Mouse (Mus musculus): ENCODE data around the gene Scamp3.

GRCm38 (mm10) chr3:89203142-89203514 is 25.9 kb downstream of the Scamp3 start:
- no peak for TF ChIP-seq CEBPB (IDR thresholded peaks at IDR 0.05; ENCODE audit: low read depth)
- TF ChIP-seq CTCF (IDR thresholded peaks at IDR 0.05; ENCODE audit: control insufficient read depth, insufficient read depth, insufficient read length), result no peak
